In genomic region chr17:25642032-25642431, GRCm38 (mm10) we compare ENCODE assay signal across 9 mouse cellular contexts.
DNase-seq lines count a peak whose midpoint lies in the region; ATAC-seq lines count a peak whose summit lies in the region.
"Had no signal": no experiment of that assay in that cellular context is flagged by ENCODE, and none has a peak within 500 bp of the region (broad histone marks: within the 10 kb centered on the region; RNA-seq: fewer than 3 reads in every experiment).

No protein-coding gene starts in this region.

- no peak overlapping the region for H3K4me2 ChIP-seq in midbrain, embryonic 13.5 days (replicated peaks)
- H3K4me2 ChIP-seq: midbrain, embryonic 11.5 days had no signal

- WGBS in midbrain, embryonic 10.5 days, result 81% methylated on average over 8 of the region's 8 CpGs
- 76% methylated on average over 8 of the region's 8 CpGs for WGBS in midbrain, embryonic 13.5 days

- H3K27me3 ChIP-seq in midbrain, embryonic 10.5 days (ENCODE audit: low read depth, poor library complexity, severe bottlenecking), result no peaks in the 10 kb centered on the region
- no peaks in the 10 kb centered on the region for H3K27me3 ChIP-seq in midbrain, embryonic 13.5 days

- H3K4me3 ChIP-seq in midbrain, embryonic 10.5 days, result no peak overlapping the region
- no peak overlapping the region for H3K4me3 ChIP-seq in midbrain, embryonic 13.5 days (replicated peaks)

- H3K27ac ChIP-seq in midbrain, embryonic 10.5 days (replicated peaks), result 0 out of 2 replicates have a peak overlapping the region, but pooled peaks have one; percentile 25
- no peak overlapping the region for H3K27ac ChIP-seq in midbrain, embryonic 13.5 days

- H3K9me3 ChIP-seq in midbrain, embryonic 10.5 days (replicated peaks), result no peaks in the 10 kb centered on the region
- no peaks in the 10 kb centered on the region for H3K9me3 ChIP-seq in midbrain, embryonic 13.5 days

- peaks cover 15% of the 10 kb centered on the region for H3K36me3 ChIP-seq in midbrain, embryonic 10.5 days
- no peaks in the 10 kb centered on the region for H3K36me3 ChIP-seq in midbrain, embryonic 13.5 days

- ATAC-seq in midbrain, embryonic 13.5 days, result no peak
- ATAC-seq: activated CD4-positive, CD25-positive, alpha-beta regulatory T cell, adult 4 months had no signal

- DNase-seq in midbrain, embryonic 10.5 days (ENCODE audit: low spot score), result no peak
- DNase-seq in adrenal gland, adult 18-20 months (ENCODE audit: low spot score in 2 of 2), result peak; percentile 54 to 66
- peak; percentile 73 for DNase-seq in fibroblast of lung, adult 2 months (ENCODE audit: low read depth)
- peak; percentile 55 for DNase-seq in lung, postnatal 10 days
- no peak for DNase-seq in frontal cortex, postnatal 36 days (ENCODE audit: low spot score in 2 of 2)
- no peak for DNase-seq in yolk sac, embryonic 10.5 days (ENCODE audit: low spot score)

- H3K4me1 ChIP-seq in midbrain, embryonic 10.5 days, result peaks cover 30% of the 10 kb centered on the region
- H3K4me1 ChIP-seq in midbrain, embryonic 13.5 days (replicated peaks), result peaks cover 31% of the 10 kb centered on the region

- H3K9ac ChIP-seq in midbrain, embryonic 13.5 days (replicated peaks), result no peak overlapping the region

Comparison
In these comparisons a context has a peak if more than half of its experiments do, and no peak if none do; other contexts are left out.
1. DNase-seq: peak in adrenal gland, adult 18-20 months (2 of 2), fibroblast of lung, adult 2 months (single experiment) and lung, postnatal 10 days (single experiment); none in midbrain, embryonic 10.5 days (single experiment), frontal cortex, postnatal 36 days (0 of 2) and yolk sac, embryonic 10.5 days (single experiment).